Mouse (Mus musculus) spleen, postnatal 36 days (tissue): ENCODE data around the gene 4932438A13Rik.

Experiments used
- DNase-seq, 2 experiments: peaks; one replicate each; pipeline ENCODE4 v3.0.0; 2022; ENCODE audit warnings: low spot score in 2 of 2, mixed read lengths in 1 of 2

4932438A13Rik gene

DNA sequence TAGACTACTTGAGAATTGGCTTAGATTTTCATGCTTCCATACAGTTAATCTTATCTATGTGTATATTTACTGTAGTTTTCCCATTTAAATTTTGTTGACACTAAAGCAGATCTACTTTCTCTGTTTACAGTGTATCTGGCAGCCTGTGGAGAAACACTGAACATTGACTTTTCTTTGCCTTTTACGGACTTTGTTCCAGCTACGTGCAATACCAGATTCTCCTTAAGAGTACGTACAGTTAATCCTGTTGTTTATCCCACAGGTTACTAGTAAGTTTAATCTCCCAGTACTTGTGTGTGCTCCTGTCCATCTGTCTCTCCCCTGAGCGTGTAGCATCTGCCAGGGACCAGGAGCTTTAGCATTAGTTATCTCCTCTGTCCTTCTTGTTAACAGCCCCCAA is 55.4 kb downstream of the 4932438A13Rik start:
- DNase-seq: no peak

DNA sequence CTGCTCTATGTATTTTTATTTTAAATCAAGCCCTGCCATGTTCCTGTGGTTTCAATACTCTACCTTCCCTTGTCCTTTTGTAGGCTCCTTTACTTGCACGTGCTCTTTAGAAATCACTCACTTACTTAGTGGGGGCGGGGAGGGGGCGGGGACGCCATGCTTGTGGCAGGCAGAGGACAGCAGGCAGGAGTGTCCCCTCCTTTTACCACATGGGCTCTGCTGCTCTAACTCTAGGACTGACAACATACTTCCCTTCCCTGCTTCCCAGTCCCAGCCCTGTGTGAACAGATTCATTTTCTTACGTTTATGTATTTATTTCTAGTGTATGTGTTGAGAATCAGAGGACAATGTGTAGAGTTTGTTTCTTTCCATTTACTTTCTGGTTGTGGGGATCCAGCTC is 78.7 kb downstream of the 4932438A13Rik start:
- no peak for DNase-seq

DNA sequence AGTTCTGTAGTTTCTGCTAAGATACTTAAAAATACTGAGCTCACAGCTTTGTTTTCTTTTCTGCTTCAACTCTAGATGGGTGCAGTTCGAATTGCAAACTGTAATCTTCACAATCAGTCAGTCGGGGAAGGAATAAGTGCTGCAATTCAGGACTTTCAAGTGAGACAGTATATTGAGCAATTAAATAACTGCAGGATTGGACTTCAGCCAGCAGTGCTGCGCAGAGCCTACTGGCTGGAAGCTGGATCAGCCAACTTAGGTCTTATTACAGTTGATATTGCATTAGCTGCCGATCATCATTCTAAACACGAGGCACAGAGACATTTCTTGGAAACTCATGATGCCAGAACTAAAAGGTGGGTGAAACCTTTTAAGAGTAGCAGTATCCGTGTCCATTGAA is 79.2 kb downstream of the 4932438A13Rik start:
- DNase-seq: no peak

DNA sequence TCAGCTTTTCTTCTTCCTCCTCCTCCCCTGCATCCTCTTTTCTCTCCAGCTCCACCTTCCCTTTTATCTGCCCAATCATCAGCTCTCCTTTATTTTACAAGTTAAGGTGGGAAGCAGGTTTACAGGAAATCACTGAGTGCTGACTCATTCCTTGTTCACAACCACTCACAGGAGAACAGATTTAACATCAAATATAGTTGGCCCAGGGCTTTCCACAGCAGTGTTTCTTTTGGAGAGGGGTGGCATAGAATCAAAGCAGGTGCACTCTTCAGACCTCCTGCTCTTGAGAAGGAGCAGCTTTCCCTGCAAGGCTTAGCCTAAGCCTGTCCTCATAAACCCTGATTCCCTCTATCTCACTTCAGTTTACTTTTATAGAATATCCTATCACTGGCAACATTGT is 80.8 kb downstream of the 4932438A13Rik start:
- DNase-seq: no peak

DNA sequence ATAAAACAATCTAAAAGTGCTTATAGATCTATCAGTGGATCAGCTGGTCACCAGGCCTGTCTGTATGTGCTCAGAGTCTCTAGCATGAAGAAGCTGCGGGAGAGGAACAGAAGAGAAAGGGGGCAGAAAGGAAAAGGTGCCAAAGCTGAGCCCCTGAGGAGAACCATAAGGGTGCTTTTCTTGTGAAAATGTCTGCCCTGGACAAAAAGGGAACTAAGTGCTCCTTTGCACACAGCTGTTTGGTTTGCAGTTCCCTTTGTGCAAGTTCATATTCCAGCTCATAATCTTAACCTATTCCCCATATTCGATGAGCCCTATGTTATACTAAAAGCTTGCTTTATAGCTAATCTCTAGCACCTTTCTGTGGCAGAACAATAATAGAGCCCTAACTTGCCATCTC is 175.1 kb downstream of the 4932438A13Rik start:
- DNase-seq: no peak

DNA sequence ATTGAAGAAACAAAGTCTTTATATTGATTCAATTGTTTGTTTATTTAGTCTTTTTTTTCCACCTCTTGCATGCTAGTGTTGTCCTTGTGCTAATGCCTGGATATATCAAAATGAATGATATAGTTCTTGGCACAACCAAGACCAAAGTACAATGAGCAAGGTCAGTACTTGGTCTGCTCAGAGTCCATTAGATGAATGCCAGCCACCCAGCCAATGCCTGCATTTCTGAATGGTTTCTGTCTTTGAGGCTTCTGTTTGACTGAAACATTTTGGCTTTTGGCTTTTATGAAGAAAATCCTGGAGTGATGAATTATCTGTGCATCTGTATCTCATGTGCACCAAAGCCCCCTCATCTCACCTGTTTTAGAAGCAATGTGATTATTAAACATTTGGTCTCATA is 176.9 kb downstream of the 4932438A13Rik start:
- DNase-seq: no peak

DNA sequence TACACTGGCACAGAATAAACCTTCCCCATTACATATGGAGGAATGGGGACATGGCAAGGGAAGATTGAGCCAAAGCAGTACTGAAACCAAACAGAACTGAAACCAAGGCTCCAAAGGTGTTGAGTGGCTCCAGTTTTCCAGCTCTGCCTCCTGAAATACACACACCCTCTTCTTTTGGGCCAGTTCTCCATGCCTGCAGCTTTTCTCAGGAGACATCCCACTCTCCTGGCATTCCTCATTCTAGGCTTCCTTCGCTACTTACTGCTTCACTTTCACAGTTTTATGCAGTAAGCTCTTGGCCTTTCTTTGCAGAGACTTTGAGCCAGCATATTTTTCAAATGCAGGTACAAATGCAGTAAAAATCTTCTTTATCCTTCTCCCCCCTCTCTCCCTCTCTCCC is 188.6 kb downstream of the 4932438A13Rik start:
- DNase-seq: no peak

DNA sequence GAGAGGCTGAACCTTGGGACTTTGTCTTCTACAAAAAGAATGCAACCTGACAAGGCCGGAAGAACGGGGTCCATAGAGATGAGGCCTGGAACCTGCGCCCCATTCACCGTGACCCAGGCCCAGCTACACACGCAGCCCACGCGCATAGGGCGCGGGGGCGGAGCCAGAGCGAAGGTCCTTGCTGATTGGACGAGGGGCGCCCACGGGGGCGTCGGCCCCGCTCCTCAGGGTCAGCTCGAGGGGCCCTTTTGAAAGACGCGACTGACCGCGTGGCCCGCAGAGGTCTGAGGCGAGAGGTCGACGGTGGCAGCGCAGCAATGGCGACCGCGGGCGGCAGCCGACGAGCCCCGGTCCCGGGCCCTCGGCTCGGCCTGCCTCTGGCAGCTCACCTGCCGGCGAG is 200.5 kb downstream of the 4932438A13Rik start, which contains the start of gene Adad1:
Gene Adad1 (plus strand): TSS at position 122 of the 400 bp plus-strand sequence.
- no peak for DNase-seq

DNA sequence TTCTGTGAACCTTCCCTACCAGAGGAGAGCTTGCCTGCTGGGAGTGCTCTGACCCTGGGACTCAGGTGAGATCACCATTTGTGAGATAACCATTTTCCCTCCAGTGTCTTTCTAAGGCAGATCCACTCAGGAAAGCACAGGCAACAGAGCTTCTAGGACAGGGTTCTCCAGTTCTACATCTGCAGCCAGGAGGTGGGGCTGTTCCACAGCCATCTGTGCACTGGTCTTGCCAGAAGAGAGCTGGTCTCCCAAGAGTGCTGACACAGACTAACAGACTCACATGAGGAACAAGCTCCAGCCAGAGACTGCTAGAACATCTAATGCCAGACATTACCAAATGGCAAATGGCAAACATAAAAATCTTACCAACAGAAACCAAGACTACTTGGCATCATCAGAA is 210.3 kb downstream of the 4932438A13Rik start:
- peak in 1 of 2 experiments; percentile 8 for DNase-seq

DNA sequence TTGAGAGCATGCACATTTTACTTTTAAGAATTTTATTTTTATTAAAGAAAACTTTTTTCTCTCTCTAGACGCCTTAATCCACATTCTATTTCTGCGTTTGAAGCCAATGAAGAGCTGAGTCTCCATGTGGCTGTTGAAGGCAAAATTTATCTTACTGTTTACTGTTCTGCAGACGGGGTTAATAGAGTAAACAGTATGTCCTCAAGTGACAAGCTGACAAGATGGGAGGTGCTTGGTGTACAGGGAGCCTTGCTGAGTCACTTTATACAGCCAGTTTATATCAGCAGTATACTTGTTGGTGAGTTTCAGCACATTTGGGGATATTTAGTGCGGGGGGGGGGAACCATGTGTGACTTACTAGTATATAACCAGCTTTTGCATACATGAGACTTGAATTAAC is 222.0 kb downstream of the 4932438A13Rik start:
- no peak for DNase-seq

DNA sequence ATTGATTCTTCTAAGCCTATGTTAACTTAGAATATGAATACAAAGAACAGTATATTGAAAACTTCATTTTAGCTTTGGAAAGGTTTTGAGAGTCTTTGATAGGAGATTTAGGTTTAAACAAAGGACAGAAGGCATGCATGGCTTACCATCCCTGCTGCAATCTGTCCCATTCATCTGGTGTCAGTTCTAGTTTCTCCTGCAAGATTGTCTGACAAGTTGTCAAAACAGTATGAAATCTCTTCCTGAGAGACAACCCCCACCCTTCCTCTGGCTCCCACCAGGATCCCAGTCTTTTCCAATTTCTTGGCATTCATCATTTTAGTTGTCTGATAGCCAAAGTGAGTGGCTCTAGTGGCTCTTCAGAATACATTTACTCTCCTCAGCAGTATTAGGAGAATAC is 227.8 kb downstream of the 4932438A13Rik start:
- DNase-seq: no peak
